Mouse (Mus musculus) liver, postnatal 0 days (tissue): ENCODE measurements around the gene Sult2b1. TPM values are rescaled to one million over a fixed set of nuclear protein-coding genes. Genes with fewer than 3 reads are reported as not detected.

Experiments used
- ATAC-seq: fragments of 200-750 bp; cut with Nextera tagmentation; 2 replicates; pipeline ENCODE4 v1.8.0; 2017; ENCODE audit warnings: mild to moderate bottlenecking, moderate library complexity
- DNase-seq: peaks from one replicate; pipeline ENCODE4 v3.0.0-alpha.2; 2016
- H3K27ac ChIP-seq: fragments of 300-500 bp; sonication (generic); 2 replicates; pipeline ENCODE4 v1.5.1; 2014; ENCODE audit warnings: antibody characterized with exemption, moderate library complexity, mild to moderate bottlenecking, low read depth
- H3K27me3 ChIP-seq: fragments of 300-500 bp; sonication (generic); 2 replicates; pipeline ENCODE4 v1.6.1; 2014; ENCODE audit warnings: low read length, control low read depth, mixed read lengths; ENCODE audit not compliant: insufficient read depth
- H3K36me3 ChIP-seq: fragments of 300-500 bp; sonication (generic); replicated peaks from 2 replicates; pipeline ENCODE4 v1.6.1; 2014; ENCODE audit warnings: mild to moderate bottlenecking, control low read depth, low read length, moderate library complexity, mixed read lengths; ENCODE audit not compliant: insufficient read depth
- H3K4me1 ChIP-seq: fragments of 300-500 bp; sonication (generic); 2 replicates; pipeline ENCODE4 v1.6.1; 2014; ENCODE audit warnings: antibody characterized with exemption, mild to moderate bottlenecking, control low read depth; ENCODE audit not compliant: insufficient read depth
- H3K4me2 ChIP-seq: fragments of 300-500 bp; sonication (generic); 2 replicates; pipeline ENCODE4 v1.6.1; 2014; ENCODE audit warnings: low read depth, mild to moderate bottlenecking, low read length, moderate library complexity, mixed read lengths
- H3K4me3 ChIP-seq: fragments of 300-500 bp; sonication (generic); 2 replicates; pipeline ENCODE4 v1.5.1; 2014; ENCODE audit warnings: low read depth, low read length
- H3K9ac ChIP-seq: fragments of 300-500 bp; sonication (generic); replicated peaks from 2 replicates; pipeline ENCODE4 v1.6.1; 2014; ENCODE audit warnings: mild to moderate bottlenecking, moderate library complexity
- H3K9me3 ChIP-seq: fragments of 300-500 bp; sonication (generic); 2 replicates; pipeline ENCODE4 v1.6.1; 2016; ENCODE audit warnings: mild to moderate bottlenecking, control low read depth, low read length, mixed read lengths
- CTCF ChIP-seq: sonication (generic); IDR thresholded peaks from 2 replicates; pipeline ENCODE4 v1.5.1; 2016; ENCODE audit warnings: antibody characterized with exemption, low read depth
- EP300 ChIP-seq: IDR thresholded peaks from 2 replicates; pipeline ENCODE4 v1.6.1; 2016; ENCODE audit warnings: antibody characterized with exemption, low read depth, mild to moderate bottlenecking
- WGBS: fragments of 180-500 bp; shearing (Covaris S2); extraction: QIAGEN DNeasy Blood & Tissue Kit; methylation state at CpG from one replicate; pipeline ENCODE4 v1.1.7; 2014; ENCODE audit not compliant: insufficient replicate concordance; 5-methylcytosine and 5-hydroxymethylcytosine counted together
- polyA plus RNA-seq: library from polyadenylated mRNA; unstranded; fragments of >200 nt; fragmentation: Nextera tagmentation; extraction: Ambion mirVana; gene quantifications from 2 replicates; pipeline ENCODE4 v1.2.1, GENCODE M21; 2015

Sult2b1 gene
- polyA plus RNA-seq, 1 experiment from 2014 or later, result 0.26 TPM

- H3K4me3 ChIP-seq, result peak overlapping the region; percentile 20; the same call in 1 of the 2 replicates
- 0 out of 2 replicates have a peak, but pooled peaks cover 6% of the 10 kb centered on the region for H3K4me1 ChIP-seq
- WGBS, result 30% methylated on average over 19 of the region's 19 CpGs
- H3K4me2 ChIP-seq, result peak overlapping the region; percentile 60
- H3K27me3 ChIP-seq, result no peaks in the 10 kb centered on the region
- DNase-seq (no peak), ATAC-seq (peak; percentile 17; the same call in 1 of the 2 replicates)
- H3K9ac ChIP-seq, result no peak overlapping the region
- no peak overlapping the region for H3K27ac ChIP-seq
- H3K36me3 ChIP-seq, result no peaks in the 10 kb centered on the region
- TF ChIP-seq CTCF (peak; percentile 35), EP300 (no peak)
- H3K9me3 ChIP-seq, result no peaks in the 10 kb centered on the region; the same call in 1 of the 2 replicates
Measured at GRCm38 (mm10) chr7:45742338-45742737, 42.1 kb downstream of the Sult2b1 start.

GRCm38 (mm10) chr7:45741777-45742176 is 42.7 kb downstream of the Sult2b1 start:
- TF ChIP-seq EP300 (no peak), CTCF (no peak)
- Histone ChIP-seq H3K9me3 (no peaks in the 10 kb centered on the region; the same call in 1 of the 2 replicates), H3K27ac (peak overlapping the region; percentile 11; the same call in 1 of the 2 replicates), H3K9ac (no peak overlapping the region), H3K4me2 (peak overlapping the region; percentile 60), H3K27me3 (no peaks in the 10 kb centered on the region), H3K4me1 (0 out of 2 replicates have a peak, but pooled peaks cover 6% of the 10 kb centered on the region), H3K4me3 (0 out of 2 replicates have a peak overlapping the region, but pooled peaks have one; percentile 20), H3K36me3 (no peaks in the 10 kb centered on the region)
- DNase-seq (no peak), ATAC-seq (peak; percentile 27; the same call in 1 of the 2 replicates)
- 22% methylated on average over 11 of the region's 11 CpGs for WGBS

DNA sequence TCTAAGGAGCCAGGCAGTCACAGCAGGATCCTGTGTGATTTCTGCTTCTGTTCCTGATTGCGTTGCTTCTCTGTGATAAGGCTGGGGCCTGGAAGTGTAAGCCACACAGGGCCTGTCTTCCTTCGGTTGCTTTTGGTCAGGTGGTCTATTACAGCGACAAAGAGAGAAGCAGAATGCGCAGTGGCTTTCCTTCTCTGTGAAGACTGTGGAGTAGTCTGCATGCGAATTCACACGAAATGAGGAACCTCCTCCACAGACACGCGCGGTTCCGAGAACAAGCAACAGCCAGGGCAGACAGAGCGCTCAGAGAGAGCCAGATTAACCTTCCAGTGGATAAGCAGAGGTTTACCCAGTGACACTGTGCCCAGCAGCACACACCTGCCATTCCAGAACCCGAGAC is 43.2 kb downstream of the Sult2b1 start:
- 0 out of 2 replicates have a peak, but pooled peaks cover 6% of the 10 kb centered on the region for H3K4me1 ChIP-seq
- peak overlapping the region; percentile 11; the same call in 1 of the 2 replicates for H3K27ac ChIP-seq
- ATAC-seq (no peak), DNase-seq (no peak)
- no peak overlapping the region for H3K9ac ChIP-seq
- no peaks in the 10 kb centered on the region for H3K36me3 ChIP-seq
- H3K4me3 ChIP-seq, result no peak overlapping the region
- H3K27me3 ChIP-seq, result no peaks in the 10 kb centered on the region
- H3K4me2 ChIP-seq, result peak overlapping the region; percentile 60
- no peak for TF ChIP-seq CTCF
- no peak for TF ChIP-seq EP300
- 31% methylated on average over 12 of the region's 12 CpGs for WGBS
- no peaks in the 10 kb centered on the region for H3K9me3 ChIP-seq

- Histone ChIP-seq H3K27ac (no peak overlapping the region), H3K4me1 (0 out of 2 replicates have a peak, but pooled peaks cover 6% of the 10 kb centered on the region), H3K36me3 (no peaks in the 10 kb centered on the region), H3K4me2 (no peak overlapping the region), H3K4me3 (no peak overlapping the region), H3K27me3 (no peaks in the 10 kb centered on the region), H3K9me3 (no peaks in the 10 kb centered on the region), H3K9ac (no peak overlapping the region)
- no peak for TF ChIP-seq EP300
- no peak for TF ChIP-seq CTCF
- ATAC-seq (no peak), DNase-seq (no peak)
- 68% methylated on average over 10 of the region's 10 CpGs for WGBS
Measured at GRCm38 (mm10) chr7:45739820-45740219, 44.6 kb downstream of the Sult2b1 start.

- 6% methylated on average over 9 of the region's 9 CpGs for WGBS
- Histone ChIP-seq H3K36me3 (no peaks in the 10 kb centered on the region), H3K4me3 (no peak overlapping the region), H3K9ac (no peak overlapping the region), H3K4me2 (no peak overlapping the region), H3K27ac (no peak overlapping the region), H3K27me3 (no peaks in the 10 kb centered on the region), H3K4me1 (0 out of 2 replicates have a peak, but pooled peaks cover 6% of the 10 kb centered on the region), H3K9me3 (no peaks in the 10 kb centered on the region)
- ATAC-seq (peak; percentile 75), DNase-seq (peak; percentile 89)
- TF ChIP-seq EP300 (no peak), CTCF (peak; percentile 91)
Measured at GRCm38 (mm10) chr7:45739162-45739763, 45.2 kb downstream of the Sult2b1 start.

GRCm38 (mm10) chr7:45733477-45733876 is 51.0 kb downstream of the Sult2b1 start:
- Histone ChIP-seq H3K9me3 (no peaks in the 10 kb centered on the region), H3K4me1 (no peaks in the 10 kb centered on the region; the same call in 1 of the 2 replicates), H3K27me3 (no peaks in the 10 kb centered on the region), H3K9ac (no peak overlapping the region), H3K4me2 (no peak overlapping the region), H3K4me3 (no peak overlapping the region), H3K27ac (no peak overlapping the region), H3K36me3 (no peaks in the 10 kb centered on the region)
- ATAC-seq, result no peak
- 54% methylated on average over 5 of the region's 5 CpGs for WGBS
- TF ChIP-seq CTCF (no peak), EP300 (no peak)
- no peak for DNase-seq
